Mouse (Mus musculus) spleen, embryonic (tissue): Measurements from ENCODE around the gene Cenpf.

Source experiments
- CTCF ChIA-PET: fragments of 350-600 bp; sonication (Branson Sonifier 250); formaldehyde crosslinking; loops from one replicate; lab custom pipeline; 2022; lab: Charles Lee

Gene Cenpf

DNA sequence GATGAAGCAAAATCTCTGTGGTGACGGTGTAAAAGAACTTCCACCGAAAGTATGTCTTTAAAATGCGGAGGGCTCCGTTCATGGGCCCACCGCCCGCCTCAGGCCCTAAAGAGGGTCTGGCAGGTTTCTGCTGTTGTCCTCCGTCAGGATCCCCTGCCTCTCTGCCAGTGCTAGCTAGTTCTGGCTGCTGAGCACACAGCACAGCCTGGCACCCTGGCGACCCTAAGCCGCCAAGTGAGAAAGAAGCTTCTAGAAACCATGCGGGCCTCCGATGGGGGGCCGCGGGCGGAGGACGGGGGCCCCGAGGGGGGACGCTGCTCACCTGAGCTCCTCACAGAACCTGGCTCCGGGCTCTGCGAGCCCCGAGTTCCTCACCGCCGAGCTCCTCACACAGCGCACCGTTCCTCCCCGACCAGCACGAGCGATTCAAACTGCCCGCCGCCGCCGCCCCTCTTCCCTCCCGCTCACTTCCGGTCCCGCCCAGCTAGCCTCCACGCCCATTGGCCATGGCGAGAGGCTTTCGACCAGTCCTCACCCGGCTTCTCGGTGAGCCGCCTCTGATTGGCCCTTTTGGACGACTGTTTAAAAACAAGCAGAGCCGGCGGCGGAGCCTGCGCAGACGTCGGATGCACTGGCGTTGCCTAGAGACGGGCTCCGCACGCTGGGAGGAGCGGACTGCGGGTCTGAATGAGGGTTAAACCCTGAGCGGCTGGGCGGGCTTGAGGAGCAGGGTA lies at the start of gene Cenpf:
Gene Cenpf, minus strand, starts transcription at position 433 of the 734 bp plus-strand sequence.
- CTCF ChIA-PET: no interaction called here

GRCm38 (mm10) chr1:189732156-189732555 lies 44.3 kb upstream of the Cenpf start:
- CTCF ChIA-PET: no interaction called here

DNA sequence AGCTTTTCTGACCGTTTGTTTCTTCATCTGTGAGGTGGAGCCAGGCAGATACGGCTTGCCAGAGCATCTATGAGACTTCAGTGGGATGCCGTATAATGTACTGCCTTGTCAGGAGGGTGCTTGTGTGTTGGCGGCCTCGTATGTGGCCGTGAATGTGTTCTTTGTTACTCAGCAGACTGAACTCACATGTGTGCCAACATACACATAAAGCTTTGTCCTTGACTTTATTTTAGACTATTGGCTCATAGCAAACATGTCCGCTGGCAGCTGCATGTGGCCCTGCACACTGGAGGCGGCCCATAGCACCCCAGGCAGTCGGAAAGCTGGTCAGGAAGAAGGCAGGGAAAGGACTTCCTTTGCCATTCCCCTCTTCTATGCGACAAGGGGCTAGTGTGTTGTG lies 43.8 kb upstream of the Cenpf start:
- CTCF ChIA-PET: no interaction called here

DNA sequence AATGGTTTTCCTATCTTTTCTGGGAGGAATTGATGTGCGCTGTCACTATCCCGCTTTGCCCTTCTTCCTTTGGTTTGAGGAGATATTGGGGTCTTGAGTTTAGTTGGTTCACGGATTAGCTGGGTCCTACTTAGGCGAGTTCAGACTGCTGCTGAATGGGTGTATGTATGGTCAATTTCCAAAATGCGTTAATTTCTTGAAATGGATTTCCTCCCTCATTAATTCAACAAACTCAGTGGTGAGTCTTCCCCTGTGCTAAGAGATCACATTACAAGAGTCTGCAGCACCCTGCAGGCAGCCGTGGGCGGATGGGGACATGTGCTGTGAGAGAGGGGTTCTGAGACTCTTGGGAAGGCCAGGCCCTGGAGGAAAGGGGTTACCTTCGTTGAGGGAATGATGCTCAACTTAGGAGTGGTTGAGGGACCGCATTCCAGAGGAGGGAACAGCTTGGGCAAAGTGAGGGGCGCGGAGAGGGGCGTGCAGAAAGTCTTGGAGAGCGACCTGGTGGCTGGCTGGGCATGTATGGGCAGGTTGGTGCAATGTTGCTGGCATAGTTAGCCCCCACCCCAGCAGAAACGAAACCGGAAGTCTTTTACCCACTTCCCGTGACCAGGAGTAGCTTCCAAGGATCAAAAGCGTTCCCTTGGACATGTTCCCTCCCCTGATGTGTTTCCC lies 41.4 kb upstream of the Cenpf start:
- CTCF ChIA-PET: interaction anchor here (0.5 kb wide), 1 partner anchor 34 kb away, joined by 3 read pairs; no protein-coding TSS in a partner anchor

- CTCF ChIA-PET: interaction anchor here (0.5 to 0.7 kb wide), 2 partner anchors 14 to 35 kb away, joined by 3 read pairs; no protein-coding TSS in a partner anchor
These were observed 40.9 kb upstream of the Cenpf start for GRCm38 (mm10) chr1:189728784-189729115.

- CTCF ChIA-PET: interaction anchor here (0.5 to 0.7 kb wide), 2 partner anchors 15 to 36 kb away, joined by 3 read pairs; no protein-coding TSS in a partner anchor
These were observed 40.2 kb upstream of the Cenpf start, which contains the start of gene Ptpn14 for GRCm38 (mm10) chr1:189727884-189728783. Ptpn14 (plus strand) TSS chr1:189728268.

DNA sequence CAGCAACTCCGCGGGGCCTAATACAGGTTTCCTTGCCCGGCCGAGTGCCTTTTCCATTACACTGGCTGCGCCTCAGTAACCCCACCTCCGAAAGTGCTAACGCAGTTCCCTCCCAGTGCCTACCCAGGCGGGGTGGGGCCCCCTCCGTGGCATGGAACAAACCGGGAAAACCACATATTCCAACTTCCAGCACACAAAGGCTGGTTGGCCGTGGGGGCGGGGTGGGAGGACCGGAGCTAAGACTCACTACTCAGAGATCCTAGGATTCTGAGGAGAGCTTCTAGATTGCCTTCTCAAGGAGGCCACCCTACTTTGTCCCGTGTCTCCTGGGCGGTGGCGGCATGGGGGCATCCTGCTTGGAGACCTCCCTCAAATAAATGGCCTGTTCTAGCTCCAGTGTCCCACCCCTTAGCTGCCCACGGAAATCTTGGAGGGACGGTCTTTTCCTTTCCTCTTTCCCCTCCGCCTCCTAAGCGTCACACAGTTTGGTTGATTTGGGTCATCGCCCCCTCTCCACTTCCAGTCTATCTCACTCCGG lies 39.5 kb upstream of the Cenpf start:
- CTCF ChIA-PET: no interaction called here

DNA sequence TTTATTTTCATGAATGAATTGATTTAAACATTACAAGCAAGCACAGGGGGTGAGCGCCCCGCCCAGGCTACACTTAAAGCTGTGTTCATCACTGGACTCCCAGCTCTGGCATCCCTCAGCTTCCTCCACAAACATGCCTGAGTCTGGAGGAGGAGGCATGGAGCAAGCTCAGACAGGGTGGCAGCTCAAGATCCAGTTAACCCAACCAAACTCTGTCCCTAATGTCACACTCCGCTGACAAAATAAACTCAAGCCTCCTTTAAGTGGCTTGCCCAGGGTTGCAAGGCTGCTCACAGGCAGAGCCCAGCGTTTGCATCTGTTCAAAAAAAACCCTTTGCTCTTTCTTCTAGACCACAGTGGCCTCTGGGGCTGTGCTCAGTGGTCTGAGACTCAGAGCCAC lies 38.2 kb upstream of the Cenpf start:
- CTCF ChIA-PET: interaction anchor here (0.6 to 0.7 kb wide), 2 partner anchors 15 to 122 kb away, joined by 6 to 7 read pairs; no protein-coding TSS in a partner anchor

DNA sequence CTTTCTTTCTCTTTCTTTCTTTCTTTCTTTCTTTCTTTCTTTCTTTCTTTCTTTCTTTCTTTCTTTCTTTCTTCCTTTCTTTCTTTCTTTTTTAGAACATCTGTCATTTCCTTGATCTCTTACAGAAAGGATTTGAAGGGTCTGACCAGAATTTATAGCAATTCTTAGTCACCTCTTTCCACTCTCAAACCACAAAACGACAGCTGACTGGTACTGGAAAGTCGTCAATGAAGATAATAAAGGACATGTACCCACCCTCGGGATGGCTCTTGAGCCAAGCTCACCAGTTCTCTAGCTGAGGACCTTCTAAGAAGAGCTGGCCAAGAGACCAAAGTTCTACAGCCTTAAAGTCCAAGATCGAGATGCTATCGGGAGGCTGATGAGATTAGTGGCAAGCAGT lies 30.7 kb upstream of the Cenpf start:
- CTCF ChIA-PET: no interaction called here

DNA sequence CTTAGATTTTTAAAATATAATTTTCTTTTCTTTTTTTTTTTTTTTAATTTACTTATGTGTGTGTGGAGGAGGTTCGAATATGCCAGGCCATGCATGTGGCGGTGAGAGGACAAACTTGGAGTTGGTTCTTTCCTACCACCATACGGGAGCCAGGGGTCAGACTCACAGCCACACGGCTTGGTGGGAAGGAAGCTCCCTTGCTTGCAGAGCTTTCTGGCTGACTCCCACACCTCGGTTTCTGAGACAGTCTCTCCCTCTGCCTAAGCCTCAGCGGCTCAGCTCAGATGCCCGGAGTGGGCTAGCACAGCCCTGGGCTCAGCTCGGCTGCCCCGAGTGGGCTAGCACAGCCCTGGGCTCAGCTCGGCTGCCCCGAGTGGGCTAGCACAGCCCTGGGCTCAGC lies 29.7 kb upstream of the Cenpf start:
- CTCF ChIA-PET: interaction anchor here (0.7 kb wide), 1 partner anchor 15 kb away, joined by 4 read pairs; no protein-coding TSS in a partner anchor

- CTCF ChIA-PET: no interaction called here
These were observed 28.3 kb upstream of the Cenpf start for GRCm38 (mm10) chr1:189715915-189716797.

DNA sequence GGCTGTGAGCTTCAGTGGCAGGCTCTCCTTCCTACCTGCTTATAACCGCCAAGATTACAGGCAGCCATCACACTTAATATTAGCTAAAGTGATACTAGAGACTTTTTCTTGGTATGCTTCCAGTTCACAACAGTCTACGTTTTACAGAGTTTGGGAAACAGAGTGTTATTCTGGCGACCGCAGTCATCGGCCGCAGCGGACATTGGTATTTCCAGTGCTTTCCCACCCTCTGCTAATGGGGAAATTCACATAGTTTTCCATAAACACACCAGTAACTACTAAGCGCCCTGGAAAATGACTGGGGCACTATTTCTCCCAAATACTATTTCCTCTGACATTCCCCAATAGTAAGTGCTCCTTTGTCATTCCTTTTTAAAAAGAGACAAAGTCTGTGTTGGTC lies 21.1 kb upstream of the Cenpf start:
- CTCF ChIA-PET: interaction anchor here (0.5 kb wide), 1 partner anchor 176 kb away, joined by 13 read pairs; no protein-coding TSS in a partner anchor

GRCm38 (mm10) chr1:189707419-189707818 lies 19.5 kb upstream of the Cenpf start:
- CTCF ChIA-PET: no interaction called here

- CTCF ChIA-PET: no interaction called here
These were observed 19.1 kb upstream of the Cenpf start for GRCm38 (mm10) chr1:189707014-189707413.

GRCm38 (mm10) chr1:189706040-189706645 lies 18.3 kb upstream of the Cenpf start:
- CTCF ChIA-PET: no interaction called here

- CTCF ChIA-PET: interaction anchor here (1.1 to 1.2 kb wide), 2 partner anchors 9 to 180 kb away, joined by 3 read pairs; no protein-coding TSS in a partner anchor
These were observed 15.7 kb upstream of the Cenpf start for GRCm38 (mm10) chr1:189703591-189703990.

GRCm38 (mm10) chr1:189703156-189703555 lies 15.3 kb upstream of the Cenpf start:
- CTCF ChIA-PET: interaction anchor here (0.6 to 1.7 kb wide), 4 partner anchors 8 to 180 kb away, joined by 3 to 6 read pairs (median 4); no protein-coding TSS in a partner anchor

DNA sequence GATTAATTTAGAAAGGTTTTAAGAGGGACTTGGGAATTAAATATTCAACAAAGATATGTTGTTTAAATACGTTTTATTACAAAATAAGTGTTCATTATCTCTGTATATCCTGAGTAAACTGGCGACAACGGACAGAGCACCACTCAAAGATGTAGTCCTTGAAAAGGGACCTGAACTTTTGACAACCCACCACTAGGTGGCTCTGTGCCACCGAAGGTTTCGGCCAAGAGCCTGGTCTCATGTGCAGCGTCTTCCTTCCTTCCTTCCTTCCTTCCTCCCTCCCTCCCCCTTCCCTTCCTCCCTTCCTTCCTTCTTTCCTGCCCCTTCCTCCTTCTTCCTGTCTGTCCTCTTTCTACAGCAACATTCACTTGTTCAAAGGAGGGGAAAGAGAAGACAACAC lies 13.1 kb upstream of the Cenpf start:
- CTCF ChIA-PET: no interaction called here

DNA sequence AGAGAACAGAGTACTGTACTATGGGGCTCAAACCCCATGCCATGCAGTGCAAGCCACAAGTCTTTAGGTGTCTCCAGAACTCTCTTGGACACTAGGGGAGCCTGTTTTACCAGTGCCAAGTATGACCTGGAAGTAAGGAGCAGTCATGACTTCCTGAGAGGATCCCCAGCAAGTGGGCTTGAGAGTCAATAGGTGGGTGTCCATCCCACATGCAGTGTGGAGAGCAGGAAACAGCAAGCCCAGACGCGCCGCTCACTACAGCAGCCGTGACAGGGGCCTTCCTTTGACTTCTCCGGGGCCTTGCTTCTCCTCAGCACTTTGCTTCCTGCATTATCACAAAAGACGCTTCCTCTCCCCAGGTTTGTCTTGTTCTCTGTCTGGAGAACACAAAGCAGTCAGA lies 12.3 kb upstream of the Cenpf start:
- CTCF ChIA-PET: no interaction called here

- CTCF ChIA-PET: no interaction called here
These were observed 10.5 kb upstream of the Cenpf start for GRCm38 (mm10) chr1:189698416-189698815.
